Mouse (Mus musculus) 3T3-L1 (cell line): ENCODE measurements around the gene Ccdc13.
A peak's percentile ranks its signal among the peaks of the same experiment; 100 is the strongest.

Experiments
- DNase-seq: peaks from one replicate; pipeline ENCODE4 v3.0.0-alpha.2; 2015; ENCODE audit warnings: low read depth, low spot score

Gene Ccdc13

GRCm38 (mm10) chr9:121802747-121803146 is 36.5 kb downstream of the Ccdc13 start:
- no peak for DNase-seq

GRCm38 (mm10) chr9:121798887-121799520 is 40.3 kb downstream of the Ccdc13 start:
- no peak for DNase-seq

GRCm38 (mm10) chr9:121797722-121798121 is 41.5 kb downstream of the Ccdc13 start:
- no peak for DNase-seq

- no peak for DNase-seq
These were observed 44.2 kb downstream of the Ccdc13 start for GRCm38 (mm10) chr9:121794972-121795539.

GRCm38 (mm10) chr9:121791757-121792521 is 47.3 kb downstream of the Ccdc13 start, which contains the start of gene Hhatl:
Hhatl (minus strand) TSS chr9:121792507.
- no peak for DNase-seq

- DNase-seq = peak; percentile 77
These were observed 48.1 kb downstream of the Ccdc13 start for GRCm38 (mm10) chr9:121791206-121791605.

GRCm38 (mm10) chr9:121786359-121786758 is 52.9 kb downstream of the Ccdc13 start:
- DNase-seq = no peak

- peak; percentile 71 for DNase-seq
These were observed 54.0 kb downstream of the Ccdc13 start for GRCm38 (mm10) chr9:121785261-121785660.

- DNase-seq = no peak
These were observed 54.5 kb downstream of the Ccdc13 start for GRCm38 (mm10) chr9:121784801-121785200.

GRCm38 (mm10) chr9:121778066-121778624 is 61.1 kb downstream of the Ccdc13 start:
- no peak for DNase-seq

- DNase-seq = no peak
These were observed 61.7 kb downstream of the Ccdc13 start, which contains the start of gene Klhl40 for GRCm38 (mm10) chr9:121777484-121778065. Klhl40 (plus strand) TSS chr9:121777607.

GRCm38 (mm10) chr9:121776511-121776910 is 62.8 kb downstream of the Ccdc13 start:
- DNase-seq = peak; percentile 43

GRCm38 (mm10) chr9:121775951-121776350 is 63.3 kb downstream of the Ccdc13 start:
- DNase-seq = no peak

GRCm38 (mm10) chr9:121772412-121772811 is 66.8 kb downstream of the Ccdc13 start:
- DNase-seq = no peak

- DNase-seq = no peak
These were observed 74.0 kb downstream of the Ccdc13 start for GRCm38 (mm10) chr9:121765166-121765855.

GRCm38 (mm10) chr9:121763716-121764115 is 75.5 kb downstream of the Ccdc13 start:
- no peak for DNase-seq

GRCm38 (mm10) chr9:121762761-121763160 is 76.5 kb downstream of the Ccdc13 start:
- DNase-seq = no peak

GRCm38 (mm10) chr9:121762248-121762647 is 77.0 kb downstream of the Ccdc13 start:
- no peak for DNase-seq

- DNase-seq = no peak
These were observed 77.5 kb downstream of the Ccdc13 start for GRCm38 (mm10) chr9:121761787-121762186.

GRCm38 (mm10) chr9:121761091-121761665 is 78.1 kb downstream of the Ccdc13 start:
- DNase-seq = peak; percentile 76
